Mouse (Mus musculus) cerebellum, adult (tissue): ENCODE data around the gene Mrpl33.
A peak's percentile ranks its signal among the peaks of the same experiment; 100 is the strongest.
"Not testable (repeated sequence)": the region's sequence is repeated elsewhere in the genome, so short reads cannot be mapped to it uniquely, and the experiment has no call there.

Source experiments
- ATAC-seq: cut with Nextera tagmentation; 2 replicates; pipeline ENCODE4 v1.9.2; 2017; ENCODE audit warnings: mild to moderate bottlenecking, moderate library complexity, mixed read lengths; ENCODE audit not compliant: insufficient number of reproducible peaks, low FRiP score, low TSS enrichment

The Mrpl33 gene

GRCm38 (mm10) chr5:31591122-31591521, 5.6 kb upstream of the Mrpl33 start:
- no peak for ATAC-seq

- no peak for ATAC-seq
These were observed 867 bp upstream of the Mrpl33 start for GRCm38 (mm10) chr5:31595868-31596267.

DNA sequence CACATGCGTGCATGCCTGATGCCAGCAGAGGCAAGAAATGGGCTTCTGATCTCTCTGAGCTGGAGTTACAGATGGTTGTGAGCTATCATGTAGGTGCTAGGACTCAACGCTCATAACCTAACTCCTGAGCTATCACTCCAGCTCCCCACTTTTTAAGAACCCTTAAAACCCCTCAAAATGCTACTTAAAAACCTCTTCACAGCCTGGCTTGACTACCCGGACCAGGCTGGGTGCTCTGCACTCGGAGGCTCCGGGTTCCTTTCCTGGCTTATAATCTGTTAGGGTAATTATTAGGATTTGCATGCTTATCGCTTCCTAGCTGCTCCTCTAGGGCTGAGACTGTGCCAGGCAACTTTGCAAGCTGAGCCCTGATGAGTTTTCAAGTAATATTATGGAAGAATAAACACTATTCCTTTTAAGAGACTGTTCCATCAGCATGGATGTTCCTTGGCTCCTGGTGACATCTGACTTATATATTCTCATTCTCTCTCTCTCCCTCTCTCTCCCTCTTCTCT, 752 bp downstream of the Mrpl33 start:
- no peak for ATAC-seq

GRCm38 (mm10) chr5:31598121-31598520, 1.4 kb downstream of the Mrpl33 start:
- ATAC-seq: no peak

GRCm38 (mm10) chr5:31598579-31598978, 1.8 kb downstream of the Mrpl33 start:
- ATAC-seq: no peak

- no peak for ATAC-seq
These were observed 2.4 kb downstream of the Mrpl33 start for GRCm38 (mm10) chr5:31599161-31599560.

DNA sequence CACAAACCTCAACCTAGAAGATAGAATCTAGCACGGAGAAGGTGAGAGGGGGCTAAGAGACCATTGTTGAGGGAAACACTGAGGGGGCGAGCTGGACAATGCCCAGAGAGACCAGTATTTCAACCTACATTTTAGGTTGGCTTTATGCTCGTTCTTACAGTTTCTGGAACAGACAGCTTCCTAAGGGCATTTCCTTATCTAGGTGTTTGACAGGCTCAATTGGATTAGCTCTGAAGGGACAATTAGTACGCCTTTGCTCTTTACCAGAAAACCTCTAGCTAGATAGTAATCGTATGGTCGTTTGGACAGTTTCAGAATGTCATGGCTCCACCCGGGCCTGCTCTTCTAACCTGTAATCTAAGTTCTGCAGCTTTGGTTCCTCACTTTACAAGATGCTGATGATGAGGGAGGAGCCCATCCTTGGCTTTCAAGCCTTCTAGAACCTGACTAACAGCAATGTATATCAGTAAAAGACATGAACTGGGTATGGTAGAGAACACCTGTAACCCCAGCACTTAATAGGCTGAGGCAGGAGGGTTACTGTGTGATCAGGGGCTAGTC, 4.5 kb downstream of the Mrpl33 start:
- ATAC-seq: no peak

GRCm38 (mm10) chr5:31602377-31602776, 5.6 kb downstream of the Mrpl33 start:
- ATAC-seq: no peak

DNA sequence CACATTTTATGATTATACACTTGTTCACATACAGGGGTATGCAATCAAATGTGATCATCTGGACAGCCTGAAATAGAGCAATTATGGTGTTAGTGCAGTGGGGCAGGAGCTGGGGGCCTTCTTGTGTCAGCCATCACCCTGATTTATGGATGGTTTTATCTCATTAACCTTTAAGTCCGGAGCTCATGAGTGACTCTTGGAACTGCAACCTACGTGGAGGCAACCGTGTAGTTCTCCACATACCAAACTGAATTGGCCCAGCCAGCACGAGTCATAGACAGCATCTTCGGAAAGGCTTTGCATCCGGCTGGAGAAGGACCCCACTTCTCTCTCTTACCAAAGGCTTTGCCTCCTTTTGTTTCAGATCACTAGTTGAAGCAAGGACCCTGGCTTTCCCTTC, 7.0 kb downstream of the Mrpl33 start:
- ATAC-seq: no peak

- no peak for ATAC-seq
These were observed 9.4 kb downstream of the Mrpl33 start for GRCm38 (mm10) chr5:31606151-31606550.

- ATAC-seq: no peak
These were observed 13.8 kb downstream of the Mrpl33 start for GRCm38 (mm10) chr5:31610376-31611086.

GRCm38 (mm10) chr5:31611186-31611585, 14.5 kb downstream of the Mrpl33 start:
- no peak for ATAC-seq

GRCm38 (mm10) chr5:31613852-31614286, 17.1 kb downstream of the Mrpl33 start:
- peak; percentile 93 for ATAC-seq

DNA sequence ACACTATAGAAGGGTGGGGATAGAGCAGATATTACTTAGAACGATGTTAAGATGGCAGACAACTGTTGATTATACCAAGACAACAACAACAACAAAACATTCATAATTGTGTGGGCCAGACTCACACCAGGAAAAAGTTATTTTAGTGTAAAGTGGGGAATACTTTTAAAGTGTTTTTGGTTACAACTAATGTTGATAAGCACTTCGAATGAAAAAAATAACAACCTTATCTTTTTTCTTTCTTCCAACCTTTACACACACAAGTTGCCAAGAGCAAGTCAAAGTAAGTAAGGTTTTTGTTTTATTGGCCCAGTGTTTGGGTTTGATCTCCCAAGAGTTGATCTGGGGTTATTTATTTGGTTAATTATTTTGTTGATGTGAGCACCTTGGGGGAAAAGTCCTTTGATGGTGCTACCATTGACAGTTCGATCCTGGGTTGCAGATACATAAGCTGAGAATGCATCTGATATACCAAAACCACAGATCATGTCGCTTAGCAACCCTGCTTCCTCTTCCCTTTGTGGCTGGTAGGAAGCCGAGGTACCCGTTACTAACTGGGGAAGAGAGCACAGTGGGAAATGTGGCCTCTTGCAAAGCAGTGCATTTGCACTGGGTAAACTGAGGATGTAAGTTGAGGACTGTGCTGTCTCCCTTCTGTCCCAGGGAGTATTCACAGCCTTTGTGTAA, 17.7 kb downstream of the Mrpl33 start:
- no peak for ATAC-seq

DNA sequence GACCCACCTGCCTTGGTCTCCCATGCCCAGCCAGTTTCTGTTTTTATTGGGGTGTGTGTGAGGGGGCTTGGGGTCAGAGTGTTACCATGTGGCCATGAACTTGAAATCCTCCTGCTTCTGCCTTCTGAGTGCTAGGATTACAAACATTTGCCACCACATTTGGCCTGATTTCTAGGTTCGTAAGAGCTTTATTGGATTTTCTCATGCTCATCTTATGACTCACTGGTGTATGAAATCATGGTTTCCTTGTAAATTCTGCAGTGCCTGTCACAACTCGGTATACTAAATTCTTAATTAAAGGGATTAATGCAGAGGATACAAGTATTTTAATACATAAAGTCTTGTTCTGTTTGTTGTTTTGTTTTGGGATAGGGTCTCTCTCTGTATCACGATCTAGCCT, 23.6 kb downstream of the Mrpl33 start:
- ATAC-seq: no peak

GRCm38 (mm10) chr5:31627117-31627516, 30.4 kb downstream of the Mrpl33 start:
- no peak for ATAC-seq

DNA sequence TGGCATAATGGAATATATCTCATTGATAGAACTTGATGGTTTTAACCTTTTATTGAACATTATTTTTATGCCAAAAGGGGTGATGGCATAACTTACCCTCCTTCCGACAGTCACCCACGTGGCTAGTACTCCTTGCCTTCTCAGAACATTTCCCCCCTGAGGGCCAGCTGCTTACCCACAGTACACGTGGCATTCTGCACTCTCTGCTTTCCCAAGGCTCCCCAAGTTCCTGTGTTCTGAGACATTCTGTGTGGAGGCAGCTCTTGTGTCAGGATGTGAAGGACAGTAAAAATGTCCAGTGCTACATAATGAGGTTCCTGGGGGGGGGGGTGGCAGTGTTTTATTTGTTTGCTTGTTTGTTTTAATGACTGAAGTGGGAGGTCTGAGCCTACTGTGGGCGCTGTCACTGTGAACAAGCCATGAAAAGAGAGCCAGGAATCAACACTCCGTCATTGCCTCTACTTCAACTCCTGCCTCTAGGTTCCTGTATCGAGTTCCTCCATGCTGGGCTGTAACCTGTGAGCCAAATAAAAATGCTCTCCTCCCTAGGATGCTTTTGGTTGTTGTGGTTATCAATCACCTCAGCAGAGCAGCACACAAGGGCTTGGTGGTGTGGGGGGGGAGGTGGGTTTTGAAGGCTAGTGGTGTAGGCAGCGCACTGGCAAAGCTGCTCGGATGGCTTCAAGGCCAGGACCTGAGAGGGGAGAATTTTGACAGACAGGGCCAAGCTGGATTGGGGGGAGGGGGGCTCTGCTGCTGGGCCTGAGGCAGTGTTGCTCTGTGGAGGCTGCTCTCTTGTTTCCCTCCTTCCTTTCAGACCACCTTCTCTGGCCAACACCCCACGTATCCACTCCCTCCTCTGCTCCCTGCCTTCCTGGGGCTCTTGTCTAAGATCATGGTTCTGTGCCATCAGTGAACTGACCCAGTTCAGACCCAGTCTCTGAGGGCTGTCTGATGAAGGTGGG, 31.1 kb downstream of the Mrpl33 start:
- ATAC-seq: no peak

DNA sequence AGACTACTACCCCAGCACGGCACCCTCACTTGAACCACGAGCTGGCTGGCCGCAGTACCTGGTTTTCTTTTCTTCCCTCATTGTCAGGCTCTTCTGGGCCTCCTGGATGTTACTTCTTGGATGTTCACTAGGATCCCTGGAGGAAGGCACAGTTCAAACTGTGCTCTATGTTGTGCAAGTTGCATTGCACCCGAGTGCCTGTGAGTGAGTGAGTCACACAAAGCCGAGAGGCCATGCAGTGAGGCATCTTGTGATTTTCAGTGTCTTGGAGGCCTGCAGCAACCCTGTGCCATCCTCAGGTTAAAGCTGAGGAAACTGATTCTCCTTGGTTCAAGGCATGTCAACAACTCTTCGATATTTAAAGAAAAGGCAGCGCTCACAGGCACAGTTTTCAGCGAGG, 31.8 kb downstream of the Mrpl33 start:
- no peak for ATAC-seq

- no peak for ATAC-seq
These were observed 33.3 kb downstream of the Mrpl33 start for GRCm38 (mm10) chr5:31630064-31630463.

DNA sequence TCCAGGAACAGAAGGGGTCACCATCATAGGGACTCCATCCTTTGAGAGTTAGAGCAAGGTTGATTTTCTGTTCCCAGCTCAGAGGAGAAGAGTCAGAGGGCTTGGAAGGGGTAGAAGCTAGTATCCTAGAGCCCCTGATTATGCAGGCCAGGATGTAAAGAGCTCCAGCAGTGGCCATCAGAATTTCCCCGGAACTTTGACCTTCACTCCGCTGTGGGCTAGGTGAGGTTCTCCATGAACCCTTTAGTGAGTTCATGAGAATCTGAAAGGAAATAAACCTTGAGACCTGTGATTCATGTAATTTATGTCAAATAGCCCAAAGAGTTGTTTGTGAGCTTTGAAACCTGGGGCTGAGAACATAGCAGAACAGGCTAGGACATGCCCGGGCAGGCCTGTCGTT, 34.4 kb downstream of the Mrpl33 start:
- ATAC-seq: not testable (repeated sequence)
